Mouse (Mus musculus) heart, adult 2 months (tissue): ENCODE measurements around the gene Slc38a9. TPM values are rescaled to one million over a fixed set of nuclear protein-coding genes. Genes with fewer than 3 reads are reported as not detected.

Source experiments
- DNase-seq, 2 experiments: peaks; one replicate each; pipeline ENCODE4 v3.0.0; 2021
- H3K27ac ChIP-seq: fragments of 200-600 bp; 2 replicates; pipeline ENCODE4 v1.8.1; 2022
- H3K27me3 ChIP-seq: fragments of 200-500 bp; 2 replicates; pipeline ENCODE4 v1.6.1; 2012; ENCODE audit warnings: mild to moderate bottlenecking, low read length, inconsistent platforms, mixed read lengths; ENCODE audit not compliant: control insufficient read depth, insufficient read depth
- H3K36me3 ChIP-seq: fragments of 200-500 bp; 2 replicates; pipeline ENCODE4 v1.6.1; 2012; ENCODE audit warnings: low read length, inconsistent platforms; ENCODE audit not compliant: control insufficient read depth, insufficient read depth
- H3K4me1 ChIP-seq: fragments of 200-500 bp; 2 replicates; pipeline ENCODE4 v1.6.1; 2011; ENCODE audit warnings: low read length; ENCODE audit not compliant: control insufficient read depth, insufficient read depth
- H3K4me3 ChIP-seq: fragments of 200-600 bp; 2 replicates; pipeline ENCODE4 v1.8.1; 2022
- H3K79me2 ChIP-seq: fragments of 200-500 bp; replicated peaks from 2 replicates; pipeline ENCODE4 v1.6.1; 2012; ENCODE audit warnings: mild to moderate bottlenecking, inconsistent platforms, low read length, moderate library complexity, mixed read lengths; ENCODE audit not compliant: control insufficient read depth, insufficient read depth
- H3K9ac ChIP-seq: fragments of 200-500 bp; 2 replicates; pipeline ENCODE4 v1.6.1; 2012; ENCODE audit warnings: low read depth, mild to moderate bottlenecking, control low read depth, inconsistent platforms, low read length, mixed read lengths
- CTCF ChIP-seq: fragments of 200-600 bp; IDR thresholded peaks from 2 replicates; pipeline ENCODE4 v1.8.1; 2022; ENCODE audit warnings: antibody characterized with exemption, mild to moderate bottlenecking, moderate library complexity
- EP300 ChIP-seq: fragments of 200-500 bp; IDR thresholded peaks from 2 replicates; pipeline ENCODE4 v1.6.1; 2011; ENCODE audit warnings: low read depth, low read length, control low read depth; ENCODE audit not compliant: insufficient read depth
- POLR2A ChIP-seq: fragments of 200-500 bp; IDR thresholded peaks from 2 replicates; pipeline ENCODE4 v1.6.1; 2011; ENCODE audit warnings: mild to moderate bottlenecking, low read depth, low read length, control low read depth; ENCODE audit not compliant: insufficient read depth
- WGBS: fragments of 180-500 bp; shearing (Covaris S2); methylation state at CpG from one replicate; pipeline ENCODE4 v1.1.7; 2018; 5-methylcytosine and 5-hydroxymethylcytosine counted together
- intact Hi-C: fragments of 180-260 bp; cut with DNase I; formaldehyde crosslinking; loops from one replicate; pipeline ENCODE4 v1.15.1; 2025
- polyA plus RNA-seq: library from polyadenylated mRNA; depleted of rRNA; stranded (reverse); fragments of >200 nt; gene quantifications from 2 replicates; pipeline ENCODE4 v1.2.3, GENCODE M21; 2012
- total RNA-seq, 2 experiments: library from RNA; stranded (reverse); gene quantifications; 2 replicates each; pipeline ENCODE4 v1.2.3; 2021

Gene Slc38a9
- total and polyA plus RNA-seq, 3 experiments: 7.7 to 8.5 (median 8.3) TPM

DNA sequence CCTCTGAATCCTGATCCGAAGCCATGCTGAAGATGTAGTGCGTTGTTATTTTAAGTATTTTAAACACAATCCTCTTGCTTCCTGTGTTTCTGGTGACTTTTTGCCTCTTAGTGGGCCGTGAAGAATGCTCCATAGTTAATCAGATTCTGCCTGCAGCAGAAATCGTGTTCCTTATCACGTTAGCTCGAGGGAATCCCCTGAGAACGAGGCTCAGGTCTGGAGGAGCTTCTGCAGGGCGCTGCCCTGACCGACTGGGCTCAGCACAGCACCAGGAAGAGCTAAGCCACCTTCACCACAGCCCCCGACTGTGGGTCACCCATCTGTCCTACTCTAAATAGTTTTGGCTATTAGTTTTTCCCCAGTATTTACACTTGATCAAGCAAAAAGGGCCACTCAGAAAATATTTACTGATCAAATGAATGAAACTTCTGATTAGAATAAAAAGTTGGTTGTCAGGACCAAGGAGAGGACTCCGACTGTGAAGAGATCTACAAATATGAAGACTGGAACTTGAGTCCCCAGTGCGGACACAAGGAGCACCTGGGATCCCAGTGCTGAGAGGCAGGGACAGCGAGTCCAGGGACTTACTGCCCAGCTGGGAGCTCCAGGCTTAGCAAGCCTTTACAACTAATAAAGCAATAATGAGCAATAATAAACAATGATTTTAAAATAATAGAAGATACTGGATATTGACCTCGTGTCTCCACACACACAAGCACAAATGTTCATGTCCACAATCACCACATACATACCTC lies 81.7 kb downstream of the Slc38a9 start:
- no peak for DNase-seq
- H3K4me1 ChIP-seq: peaks cover 4% of the 10 kb centered on the region
- TF ChIP-seq POLR2A: no peak
- TF ChIP-seq EP300: no peak
- TF ChIP-seq CTCF: no peak
- H3K79me2 ChIP-seq: no peaks in the 10 kb centered on the region
- no peak overlapping the region for H3K9ac ChIP-seq
- H3K27me3 ChIP-seq: no peaks in the 10 kb centered on the region
- intact Hi-C loops: loop anchor here (5.0 kb wide), 1 partner anchor 65 kb away; no protein-coding TSS in a partner anchor
- no peak overlapping the region for H3K4me3 ChIP-seq
- peak overlapping the region; percentile 63 for H3K27ac ChIP-seq
- WGBS: 43% methylated on average over 14 of the region's 14 CpGs
- H3K36me3 ChIP-seq: peaks cover 6% of the 10 kb centered on the region

- Histone ChIP-seq H3K4me1 (peaks cover 5% of the 10 kb centered on the region), H3K79me2 (no peaks in the 10 kb centered on the region), H3K36me3 (peaks cover 6% of the 10 kb centered on the region), H3K4me3 (no peak overlapping the region), H3K9ac (no peak overlapping the region), H3K27ac (peak overlapping the region; percentile 73), H3K27me3 (no peaks in the 10 kb centered on the region)
- DNase-seq: no peak
- intact Hi-C loops: loop anchor here (5.0 kb wide), 1 partner anchor 66 kb away; no protein-coding TSS in a partner anchor
- WGBS: 58% methylated on average over 4 of the region's 4 CpGs
- no peak for TF ChIP-seq EP300
- no peak for TF ChIP-seq CTCF
- no peak for TF ChIP-seq POLR2A
Measured at GRCm38 (mm10) chr13:112743647-112744046, 83.1 kb downstream of the Slc38a9 start.

DNA sequence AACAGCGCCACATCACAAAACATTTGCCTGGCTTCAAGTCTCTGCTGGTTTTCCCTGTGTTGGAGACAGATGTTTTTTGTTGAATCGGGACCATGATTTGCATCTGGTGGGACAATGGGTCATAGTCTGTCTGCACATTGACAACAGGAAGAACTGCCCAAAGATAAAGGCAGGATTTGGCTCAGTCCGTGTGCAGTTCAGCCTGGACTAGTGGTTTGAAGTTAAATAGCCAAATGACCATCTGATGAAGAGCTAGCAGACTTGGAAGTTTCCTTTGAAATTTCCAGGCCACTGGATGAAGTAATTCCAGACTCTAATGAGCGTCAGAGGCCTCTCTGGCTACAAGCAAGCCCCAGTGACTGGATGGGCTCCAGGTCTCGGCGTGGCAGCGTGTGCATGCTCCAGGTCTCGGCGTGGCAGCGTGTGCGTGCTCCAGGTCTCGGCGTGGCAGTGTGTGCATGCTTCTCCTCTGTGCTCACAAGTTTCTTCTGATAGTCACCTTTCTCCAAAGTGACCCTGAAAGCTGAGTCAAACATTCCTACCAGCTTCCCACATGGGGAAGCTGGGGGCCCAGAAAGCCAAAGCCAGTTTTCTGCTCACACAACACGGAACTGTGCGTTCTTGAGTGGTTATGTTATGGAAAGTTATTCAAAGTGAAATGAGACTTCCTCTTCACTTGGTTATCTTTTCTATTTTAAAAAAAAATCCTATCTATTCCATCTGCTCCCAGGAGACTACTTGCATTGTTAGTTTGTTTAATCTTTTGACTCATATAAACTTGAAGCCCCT lies 83.7 kb downstream of the Slc38a9 start:
- H3K9ac ChIP-seq: no peak overlapping the region
- intact Hi-C loops: loop anchor here (5.0 kb wide), 1 partner anchor 67 kb away; no protein-coding TSS in a partner anchor
- peaks cover 6% of the 10 kb centered on the region for H3K36me3 ChIP-seq
- H3K4me1 ChIP-seq: peaks cover 7% of the 10 kb centered on the region
- H3K79me2 ChIP-seq: no peaks in the 10 kb centered on the region
- WGBS: 36% methylated on average over 15 of the region's 15 CpGs
- DNase-seq: peak; percentile 61 to 70
- peak overlapping the region; percentile 73 for H3K27ac ChIP-seq
- H3K4me3 ChIP-seq: no peak overlapping the region
- H3K27me3 ChIP-seq: no peaks in the 10 kb centered on the region
- TF ChIP-seq POLR2A (peak; percentile 61; the same call in 1 of the 2 replicates), EP300 (peak; percentile 94), CTCF (peak; percentile 32)

- Histone ChIP-seq H3K4me1 (peaks cover 18% of the 10 kb centered on the region), H3K9ac (no peak overlapping the region), H3K27ac (no peak overlapping the region), H3K4me3 (no peak overlapping the region), H3K27me3 (no peaks in the 10 kb centered on the region), H3K79me2 (no peaks in the 10 kb centered on the region), H3K36me3 (peaks cover 12% of the 10 kb centered on the region)
- DNase-seq: no peak
- TF ChIP-seq EP300: no peak
- TF ChIP-seq CTCF: no peak
- no peak for TF ChIP-seq POLR2A
- 93% methylated on average over 5 of the region's 5 CpGs for WGBS
- intact Hi-C loops: no loop called here
Measured at GRCm38 (mm10) chr13:112745936-112746694, 85.6 kb downstream of the Slc38a9 start.

GRCm38 (mm10) chr13:112746695-112747055 lies 86.1 kb downstream of the Slc38a9 start:
- Histone ChIP-seq H3K4me3 (no peak overlapping the region), H3K79me2 (no peaks in the 10 kb centered on the region), H3K36me3 (peaks cover 14% of the 10 kb centered on the region), H3K9ac (no peak overlapping the region), H3K27ac (no peak overlapping the region), H3K27me3 (no peaks in the 10 kb centered on the region), H3K4me1 (peaks cover 17% of the 10 kb centered on the region)
- intact Hi-C loops: no loop called here
- no peak for DNase-seq
- TF ChIP-seq POLR2A: no peak
- TF ChIP-seq EP300: no peak
- no peak for TF ChIP-seq CTCF
- 78% methylated on average over 10 of the region's 10 CpGs for WGBS
